Mouse (Mus musculus) midbrain, embryonic 15.5 days (tissue): ENCODE measurements around the gene Rel. TPM values are rescaled to one million over a fixed set of nuclear protein-coding genes. Genes with fewer than 3 reads are reported as not detected.

Source experiments
- ATAC-seq: fragments of 200-750 bp; cut with Nextera tagmentation; replicated peaks from 2 replicates; pipeline ENCODE4 v1.8.0; 2017; ENCODE audit warnings: moderate TSS enrichment
- H3K27ac ChIP-seq: fragments of 300-500 bp; sonication (generic); 2 replicates; pipeline ENCODE4 v1.5.1; 2015; ENCODE audit warnings: mild to moderate bottlenecking, inconsistent platforms
- H3K27me3 ChIP-seq: fragments of 300-500 bp; sonication (generic); replicated peaks from 2 replicates; pipeline ENCODE4 v1.6.1; 2015; ENCODE audit warnings: inconsistent platforms
- H3K36me3 ChIP-seq: fragments of 300-500 bp; sonication (generic); replicated peaks from 2 replicates; pipeline ENCODE4 v1.6.1; 2015; ENCODE audit warnings: inconsistent platforms
- H3K4me1 ChIP-seq: fragments of 300-500 bp; sonication (generic); 2 replicates; pipeline ENCODE4 v1.6.1; 2015; ENCODE audit warnings: inconsistent platforms
- H3K4me2 ChIP-seq: fragments of 300-500 bp; sonication (generic); 2 replicates; pipeline ENCODE4 v1.6.1; 2015; ENCODE audit warnings: inconsistent platforms, mild to moderate bottlenecking, moderate library complexity
- H3K4me3 ChIP-seq: fragments of 300-500 bp; sonication (generic); 2 replicates; pipeline ENCODE4 v1.5.1; 2015; ENCODE audit warnings: mild to moderate bottlenecking, inconsistent platforms
- H3K9ac ChIP-seq: fragments of 300-500 bp; sonication (generic); 2 replicates; pipeline ENCODE4 v1.6.1; 2015; ENCODE audit warnings: mild to moderate bottlenecking, inconsistent platforms
- H3K9me3 ChIP-seq: fragments of 300-500 bp; sonication (generic); 2 replicates; pipeline ENCODE4 v1.6.1; 2016; ENCODE audit warnings: inconsistent platforms
- WGBS: fragments of 180-500 bp; shearing (Covaris S2); methylation state at CpG from one replicate; pipeline ENCODE4 v1.1.7; 2015; ENCODE audit warnings: mixed read lengths; 5-methylcytosine and 5-hydroxymethylcytosine counted together
- polyA plus RNA-seq: library from polyadenylated mRNA; unstranded; fragments of >200 nt; fragmentation: Nextera tagmentation; extraction: Ambion mirVana; gene quantifications from 2 replicates; pipeline ENCODE4 v1.2.1, GENCODE M21; 2015

The Rel gene
- polyA plus RNA-seq, 1 experiment from 2014 or later = 0.37 TPM

DNA sequence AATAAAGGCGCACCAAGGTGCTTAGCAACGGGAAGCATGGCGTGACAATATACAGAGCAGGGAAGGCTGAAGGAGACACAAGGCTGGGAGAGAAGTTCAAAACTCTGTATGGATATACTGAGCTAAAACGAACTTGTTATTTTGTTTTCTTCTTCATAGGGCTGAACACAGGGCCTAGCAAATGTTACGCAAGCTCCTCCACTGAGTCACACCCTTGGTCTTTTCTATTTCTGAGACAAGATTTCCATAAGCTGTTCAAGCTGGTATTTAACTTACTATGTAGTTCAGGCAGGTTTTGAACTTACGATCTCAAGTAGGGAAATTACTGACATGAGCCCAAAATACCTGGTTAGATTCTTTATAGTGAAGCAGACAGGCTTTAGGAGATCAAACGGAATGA lies 29.4 kb downstream of the Rel start:
- no peak for ATAC-seq
- Histone ChIP-seq H3K27ac (no peak overlapping the region), H3K9ac (no peak overlapping the region), H3K9me3 (no peaks in the 10 kb centered on the region), H3K4me3 (no peak overlapping the region), H3K4me2 (no peak overlapping the region), H3K27me3 (no peaks in the 10 kb centered on the region), H3K4me1 (no peaks in the 10 kb centered on the region), H3K36me3 (no peaks in the 10 kb centered on the region)
- WGBS = 93% methylated on average over 7 of the region's 7 CpGs

DNA sequence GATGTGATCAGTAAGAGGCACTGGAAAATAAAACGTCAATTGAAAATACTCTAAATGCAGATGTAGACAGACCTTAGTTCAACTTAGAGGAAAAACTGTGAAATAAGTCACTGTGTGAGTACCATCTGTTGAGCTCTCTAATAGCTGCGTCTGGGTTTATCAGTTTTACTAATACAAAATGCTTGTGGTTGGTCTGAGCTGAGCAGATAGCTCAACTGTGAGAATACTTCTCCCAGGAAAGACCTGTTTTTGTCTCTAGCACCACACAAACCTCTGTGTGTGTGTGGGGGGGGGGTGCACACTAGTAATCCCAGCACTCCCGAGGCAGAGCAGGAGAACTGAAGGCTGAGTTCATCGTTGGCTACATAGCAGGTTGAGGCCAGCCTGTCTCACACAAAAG lies 29.9 kb downstream of the Rel start:
- H3K27me3 ChIP-seq = no peaks in the 10 kb centered on the region
- H3K4me3 ChIP-seq = no peak overlapping the region
- no peaks in the 10 kb centered on the region for H3K4me1 ChIP-seq
- no peak overlapping the region for H3K27ac ChIP-seq
- no peaks in the 10 kb centered on the region for H3K36me3 ChIP-seq
- H3K9ac ChIP-seq = no peak overlapping the region
- no peak overlapping the region for H3K4me2 ChIP-seq
- no peaks in the 10 kb centered on the region for H3K9me3 ChIP-seq
- no peak for ATAC-seq
- 77% methylated on average over 4 of the region's 4 CpGs for WGBS

DNA sequence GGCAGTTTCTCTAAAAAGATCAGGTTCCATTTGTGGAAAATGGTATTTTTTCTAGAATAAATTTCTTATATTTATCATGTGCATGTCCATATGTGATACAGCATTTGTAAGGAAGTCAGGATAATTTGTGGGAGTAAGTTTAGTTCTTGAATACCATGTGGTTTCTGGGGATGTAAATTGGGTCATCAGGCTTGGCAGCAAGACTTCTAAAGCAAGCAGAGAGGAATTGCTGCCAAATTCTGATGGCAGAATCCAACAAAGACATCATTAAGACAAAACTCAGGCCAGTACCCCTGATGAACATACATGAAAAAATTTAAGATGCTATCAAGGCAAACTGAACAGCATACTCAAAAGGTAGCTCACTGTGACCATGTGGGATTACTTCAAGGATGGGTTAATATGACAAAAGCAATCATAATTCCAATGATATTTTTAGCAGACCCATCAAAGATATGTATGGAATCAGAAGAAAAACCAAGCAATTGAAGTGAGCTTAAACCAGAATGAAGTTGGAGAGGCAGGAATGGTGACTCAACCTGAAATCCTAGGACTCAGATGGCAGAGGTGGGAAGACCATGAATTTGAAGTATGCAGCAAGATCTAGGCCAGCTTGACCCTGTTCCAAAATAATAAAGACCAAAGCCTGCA lies 34.8 kb downstream of the Rel start:
- Histone ChIP-seq H3K9me3 (no peaks in the 10 kb centered on the region), H3K27ac (no peak overlapping the region), H3K4me1 (no peaks in the 10 kb centered on the region), H3K9ac (no peak overlapping the region), H3K4me3 (no peak overlapping the region), H3K4me2 (no peak overlapping the region), H3K27me3 (no peaks in the 10 kb centered on the region), H3K36me3 (peaks cover 4% of the 10 kb centered on the region; the same call in 1 of the 2 replicates)
- no peak for ATAC-seq

DNA sequence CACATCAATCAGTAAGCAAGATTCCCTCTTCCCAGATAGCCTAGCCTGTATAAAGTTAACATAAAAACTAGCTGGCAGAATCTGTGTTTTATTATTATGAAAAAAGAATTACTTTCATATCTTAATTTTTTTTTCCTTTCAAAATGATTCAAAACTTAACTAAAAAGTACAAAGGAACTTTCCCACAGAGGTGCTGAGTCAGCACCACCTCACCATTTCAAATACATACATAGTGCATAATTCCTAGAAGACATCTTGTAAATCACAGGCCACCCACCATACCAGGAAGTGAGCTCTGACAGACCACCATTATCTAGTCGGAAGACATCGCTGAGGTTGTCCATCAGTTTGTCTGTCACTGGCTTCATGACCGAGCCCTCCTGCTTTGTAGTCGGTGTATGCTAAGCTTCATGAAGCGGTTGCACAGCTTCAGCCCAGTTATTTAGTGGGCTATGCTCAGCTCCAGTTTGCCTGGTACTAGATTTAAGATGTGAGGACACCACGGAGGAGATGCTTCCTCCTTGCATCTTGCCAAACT lies 36.0 kb downstream of the Rel start:
- H3K27me3 ChIP-seq = no peaks in the 10 kb centered on the region
- no peaks in the 10 kb centered on the region for H3K9me3 ChIP-seq
- H3K4me1 ChIP-seq = no peaks in the 10 kb centered on the region
- H3K4me3 ChIP-seq = no peak overlapping the region
- H3K27ac ChIP-seq = no peak overlapping the region
- no peak for ATAC-seq
- peaks cover 4% of the 10 kb centered on the region; the same call in 1 of the 2 replicates for H3K36me3 ChIP-seq
- H3K4me2 ChIP-seq = no peak overlapping the region
- 92% methylated on average over 6 of the region's 6 CpGs for WGBS
- H3K9ac ChIP-seq = no peak overlapping the region

DNA sequence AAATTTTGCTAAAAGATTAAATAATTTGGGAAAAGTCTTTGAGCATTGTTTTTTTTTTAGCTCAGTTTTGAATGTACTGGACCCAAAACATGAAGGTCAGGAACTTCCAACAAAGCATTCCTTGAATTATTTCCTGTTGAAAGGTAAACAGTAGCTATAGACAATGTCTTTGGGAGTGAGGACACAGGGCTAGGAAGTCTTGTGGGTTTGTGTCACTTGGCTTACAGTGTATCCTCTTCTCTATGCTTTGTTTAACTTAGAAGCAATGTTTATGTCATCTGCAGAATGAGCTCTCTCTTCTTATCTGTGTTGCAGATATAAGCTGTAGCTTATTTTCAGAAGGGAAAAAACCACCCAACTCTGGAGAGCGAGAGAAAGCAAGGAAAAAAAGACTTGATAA lies 37.9 kb downstream of the Rel start:
- WGBS = 82% methylated on average over 1 of the region's 1 CpGs
- no peak overlapping the region for H3K9ac ChIP-seq
- no peaks in the 10 kb centered on the region for H3K4me1 ChIP-seq
- peaks cover 4% of the 10 kb centered on the region; the same call in 1 of the 2 replicates for H3K36me3 ChIP-seq
- no peaks in the 10 kb centered on the region for H3K27me3 ChIP-seq
- ATAC-seq = no peak
- no peaks in the 10 kb centered on the region for H3K9me3 ChIP-seq
- H3K27ac ChIP-seq = no peak overlapping the region
- no peak overlapping the region for H3K4me2 ChIP-seq
- H3K4me3 ChIP-seq = no peak overlapping the region

DNA sequence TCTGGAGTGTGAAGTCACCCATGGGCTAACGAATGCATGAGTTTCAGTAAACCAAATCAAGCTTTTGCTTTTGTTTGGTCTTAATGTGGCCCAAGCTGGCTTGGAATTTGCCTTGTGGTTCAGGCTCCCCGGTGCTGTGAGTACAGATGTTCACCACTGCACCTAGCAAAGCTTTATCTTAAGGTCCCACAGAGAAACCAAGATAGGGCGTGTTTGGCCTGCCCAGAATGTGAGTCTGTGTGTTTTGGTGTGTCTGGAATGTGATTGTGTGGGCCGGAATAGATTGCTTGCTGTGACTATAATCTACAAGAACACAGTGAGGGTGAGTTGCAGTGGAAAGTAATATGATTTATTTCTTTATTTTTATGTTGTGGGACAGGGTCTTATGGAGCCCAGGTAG lies 40.6 kb downstream of the Rel start:
- Histone ChIP-seq H3K27me3 (no peaks in the 10 kb centered on the region), H3K9me3 (no peaks in the 10 kb centered on the region), H3K27ac (no peak overlapping the region), H3K4me3 (no peak overlapping the region), H3K4me1 (no peaks in the 10 kb centered on the region), H3K4me2 (no peak overlapping the region), H3K36me3 (peaks cover 6% of the 10 kb centered on the region; the same call in 1 of the 2 replicates), H3K9ac (no peak overlapping the region)
- 97% methylated on average over 4 of the region's 4 CpGs for WGBS
- no peak for ATAC-seq

DNA sequence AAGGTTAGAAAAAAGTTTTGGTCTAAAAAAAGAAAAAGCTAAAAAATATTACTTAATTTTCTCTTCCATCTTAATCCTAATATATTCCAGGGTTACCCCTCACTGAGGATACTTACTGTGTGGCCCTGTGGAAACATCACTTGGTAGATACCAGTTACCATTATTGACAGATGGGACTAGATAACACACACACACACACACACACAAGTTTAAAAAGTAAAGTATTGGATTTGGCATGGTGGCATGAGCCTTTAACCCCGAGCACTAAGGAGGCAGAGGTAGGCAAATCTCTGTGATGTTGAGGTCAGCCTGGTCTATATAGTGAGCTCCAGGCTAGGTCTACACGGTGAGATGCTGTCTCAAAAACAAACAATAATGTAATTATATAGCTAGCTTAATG lies 42.6 kb downstream of the Rel start:
- Histone ChIP-seq H3K4me3 (no peak overlapping the region), H3K4me1 (no peaks in the 10 kb centered on the region), H3K36me3 (peaks cover 8% of the 10 kb centered on the region; the same call in 1 of the 2 replicates), H3K4me2 (no peak overlapping the region), H3K9ac (no peak overlapping the region), H3K9me3 (no peaks in the 10 kb centered on the region), H3K27me3 (no peaks in the 10 kb centered on the region), H3K27ac (no peak overlapping the region)
- ATAC-seq = no peak
- 92% methylated on average over 2 of the region's 2 CpGs for WGBS

DNA sequence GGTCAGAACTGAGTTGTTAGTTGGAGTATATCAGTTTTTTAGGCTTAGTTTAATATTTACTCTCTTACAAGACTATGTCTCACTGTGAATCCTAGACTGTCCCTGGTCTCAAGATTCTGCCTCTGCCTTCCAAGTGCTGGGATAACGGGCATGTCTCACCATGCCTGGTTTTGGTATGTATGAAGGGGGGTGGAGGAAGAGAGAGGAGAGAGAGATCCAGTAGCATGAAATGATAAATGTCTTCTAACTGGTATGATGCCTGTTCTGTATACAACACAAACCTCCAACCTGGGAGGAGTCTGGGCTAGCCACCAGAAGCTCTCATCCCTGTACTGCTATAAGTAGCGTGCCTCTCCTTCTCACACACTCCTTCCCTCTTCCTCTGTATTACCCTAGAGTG lies 44.3 kb downstream of the Rel start:
- H3K9ac ChIP-seq = no peak overlapping the region
- no peaks in the 10 kb centered on the region for H3K9me3 ChIP-seq
- H3K4me1 ChIP-seq = no peaks in the 10 kb centered on the region
- H3K4me3 ChIP-seq = no peak overlapping the region
- no peak overlapping the region for H3K27ac ChIP-seq
- H3K36me3 ChIP-seq = peaks cover 8% of the 10 kb centered on the region; the same call in 1 of the 2 replicates
- H3K27me3 ChIP-seq = no peaks in the 10 kb centered on the region
- no peak for ATAC-seq
- no peak overlapping the region for H3K4me2 ChIP-seq
- 87% methylated on average over 2 of the region's 2 CpGs for WGBS

DNA sequence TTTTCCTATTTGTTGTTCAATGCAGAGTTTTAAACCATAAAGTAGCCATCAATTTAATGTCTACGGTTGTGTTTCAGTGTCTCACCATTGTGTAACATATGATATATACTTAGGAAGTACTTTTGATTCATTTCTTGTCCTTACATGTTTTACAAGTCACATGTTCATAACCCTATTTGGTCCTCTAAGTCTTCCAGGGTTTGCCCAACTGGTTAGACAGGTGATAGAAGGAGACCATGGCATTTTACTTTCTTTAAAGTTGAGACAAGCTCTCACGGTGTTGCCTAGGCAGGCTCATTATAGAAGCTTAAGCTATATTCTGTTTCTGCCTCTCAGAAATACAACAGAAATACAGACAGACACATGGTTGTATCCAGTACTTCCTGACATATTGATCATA lies 44.9 kb downstream of the Rel start:
- ATAC-seq = no peak
- WGBS = 93% methylated on average over 2 of the region's 2 CpGs
- Histone ChIP-seq H3K9ac (no peak overlapping the region), H3K36me3 (peaks cover 5% of the 10 kb centered on the region; the same call in 1 of the 2 replicates), H3K4me3 (no peak overlapping the region), H3K4me2 (no peak overlapping the region), H3K4me1 (no peaks in the 10 kb centered on the region), H3K27me3 (no peaks in the 10 kb centered on the region), H3K9me3 (no peaks in the 10 kb centered on the region), H3K27ac (no peak overlapping the region)

DNA sequence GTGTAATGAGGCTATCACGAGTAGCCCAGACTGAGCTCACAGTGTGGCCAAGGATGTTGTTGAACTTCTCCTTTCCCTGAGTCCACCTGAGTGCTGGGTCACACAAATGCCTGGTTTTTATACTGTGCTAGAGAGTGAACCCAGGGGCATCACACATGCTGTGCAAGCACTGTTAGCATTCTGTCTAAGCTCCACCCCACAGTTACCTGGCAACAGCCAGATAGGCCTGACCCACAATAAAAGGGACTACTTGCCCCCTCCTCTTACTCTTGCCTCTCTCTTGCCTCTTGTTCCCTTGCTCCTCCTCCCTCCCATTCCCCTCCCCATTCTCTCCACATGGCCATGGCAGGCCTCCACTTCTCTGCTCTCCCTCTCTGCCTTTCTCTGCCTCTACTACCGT lies 48.4 kb downstream of the Rel start:
- WGBS = 26% methylated on average over 2 of the region's 2 CpGs
- H3K36me3 ChIP-seq = peaks cover 14% of the 10 kb centered on the region

DNA sequence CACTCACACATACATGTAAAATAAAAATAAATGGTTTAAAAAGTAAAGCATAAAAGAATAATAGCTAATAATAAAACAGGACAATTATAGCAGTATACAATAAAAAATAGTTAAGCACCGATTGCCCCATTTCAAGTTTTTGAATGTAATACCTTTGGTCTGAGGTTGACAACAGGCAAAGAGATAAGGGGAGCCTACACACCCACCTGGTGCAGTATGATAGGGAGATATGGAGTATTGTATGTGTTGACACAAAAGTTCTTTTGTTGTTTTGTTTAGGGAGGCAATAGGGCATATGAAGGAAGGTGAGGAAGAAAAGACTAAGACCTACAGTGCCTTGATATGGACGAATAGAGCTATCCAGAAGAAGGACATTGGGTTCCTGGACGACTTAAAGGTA lies 50.9 kb downstream of the Rel start:
- no peaks in the 10 kb centered on the region for H3K4me1 ChIP-seq
- H3K27ac ChIP-seq = no peak overlapping the region
- 86% methylated on average over 3 of the region's 3 CpGs for WGBS
- no peaks in the 10 kb centered on the region for H3K27me3 ChIP-seq
- H3K36me3 ChIP-seq = peaks cover 18% of the 10 kb centered on the region
- no peak overlapping the region for H3K4me2 ChIP-seq
- no peaks in the 10 kb centered on the region for H3K9me3 ChIP-seq
- no peak overlapping the region for H3K4me3 ChIP-seq
- no peak overlapping the region for H3K9ac ChIP-seq
- ATAC-seq = no peak

More for the DNA sequence above, 48.4 kb downstream of the Rel start:
- Histone ChIP-seq H3K27me3 (no peaks in the 10 kb centered on the region), H3K9ac (no peak overlapping the region), H3K4me1 (no peaks in the 10 kb centered on the region), H3K27ac (no peak overlapping the region), H3K4me2 (no peak overlapping the region), H3K4me3 (no peak overlapping the region), H3K9me3 (no peaks in the 10 kb centered on the region)
- no peak for ATAC-seq

DNA sequence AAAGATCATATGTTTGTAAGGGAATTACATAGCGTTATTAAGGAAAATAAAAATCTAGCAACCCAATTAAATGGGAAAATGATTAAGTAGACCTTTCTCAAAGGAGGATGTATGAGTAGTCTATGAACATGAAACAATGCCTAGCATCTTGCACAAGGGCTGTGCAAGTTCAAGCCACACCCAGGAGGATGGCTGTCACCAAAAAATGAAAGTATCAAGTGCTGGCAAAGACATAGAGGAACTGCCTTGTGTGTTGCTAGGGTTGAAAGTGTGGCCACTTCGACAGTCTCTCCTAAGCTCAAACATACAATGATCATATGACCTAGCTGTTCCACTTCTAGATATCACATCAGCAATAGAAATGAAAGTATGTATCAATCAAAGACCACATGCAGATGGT lies 51.9 kb downstream of the Rel start:
- H3K27ac ChIP-seq = no peak overlapping the region
- no peaks in the 10 kb centered on the region for H3K27me3 ChIP-seq
- H3K4me2 ChIP-seq = no peak overlapping the region
- no peaks in the 10 kb centered on the region for H3K9me3 ChIP-seq
- peaks cover 18% of the 10 kb centered on the region for H3K36me3 ChIP-seq
- H3K4me3 ChIP-seq = no peak overlapping the region
- 100% methylated on average over 2 of the region's 2 CpGs for WGBS
- no peak overlapping the region for H3K9ac ChIP-seq
- no peaks in the 10 kb centered on the region for H3K4me1 ChIP-seq
- ATAC-seq = no peak

DNA sequence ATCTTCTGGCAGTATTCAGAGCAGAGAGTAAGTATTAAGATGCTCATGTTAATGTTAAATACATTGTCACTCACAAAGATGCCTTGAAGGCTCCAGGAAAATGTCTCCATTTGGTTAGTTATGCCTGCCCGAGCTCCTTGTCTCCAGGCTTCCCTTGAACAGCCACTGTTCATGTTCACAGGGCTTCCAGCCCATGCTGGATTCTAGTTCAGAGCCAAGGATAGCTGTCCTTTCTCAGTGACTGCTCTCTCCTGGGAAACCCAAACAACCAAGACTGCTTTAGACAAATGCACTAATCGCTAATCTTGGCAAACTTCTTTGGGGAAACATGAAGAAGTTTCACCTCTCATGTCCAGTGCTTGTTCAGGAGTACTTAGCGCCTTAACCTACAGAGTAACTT lies 58.5 kb downstream of the Rel start:
- no peak for ATAC-seq

More for the DNA sequence above, 58.5 kb downstream of the Rel start:
- no peaks in the 10 kb centered on the region for H3K9me3 ChIP-seq
- WGBS = 91% methylated on average over 3 of the region's 3 CpGs
- H3K27me3 ChIP-seq = no peaks in the 10 kb centered on the region
- peaks cover 37% of the 10 kb centered on the region for H3K36me3 ChIP-seq
- no peak overlapping the region for H3K27ac ChIP-seq
- H3K9ac ChIP-seq = no peak overlapping the region
- no peak overlapping the region for H3K4me3 ChIP-seq
- H3K4me2 ChIP-seq = no peak overlapping the region
- no peaks in the 10 kb centered on the region for H3K4me1 ChIP-seq
